Comparison of ENCODE assay signal across 21 mouse cellular contexts in the genomic region with DNA sequence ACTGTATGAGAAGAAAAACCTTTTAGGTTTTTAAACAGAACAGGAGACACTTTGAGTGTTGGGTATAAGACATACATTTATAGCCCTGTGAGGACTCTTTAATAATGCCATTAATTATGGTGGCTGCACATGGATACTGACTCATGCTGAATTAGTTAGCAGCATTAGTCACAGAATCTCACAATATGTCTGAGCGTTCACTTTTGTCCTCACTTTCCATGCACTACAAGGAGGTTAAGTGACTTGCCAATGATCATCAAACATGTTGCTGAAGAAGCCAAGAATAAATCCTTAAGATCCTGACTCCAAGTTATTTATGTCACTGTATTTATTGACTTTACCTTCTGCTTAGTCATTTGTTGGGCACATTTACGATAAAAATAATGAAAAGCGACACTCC.
A peak's percentile ranks its signal among the peaks of the same experiment; 100 is the strongest.
DNase-seq lines count a peak whose midpoint lies in the region; ATAC-seq and TF ChIP-seq lines count a peak whose summit lies in the region.
"Had no signal": no experiment of that assay in that cellular context is flagged by ENCODE, and none has a peak within 500 bp of the region (broad histone marks: within the 10 kb centered on the region; RNA-seq: fewer than 3 reads in every experiment).

No protein-coding gene starts in this region.

- no peak for TF ChIP-seq POLR2A in brain, embryonic 14.5 days (IDR thresholded peaks at IDR 0.05; ENCODE audit: borderline replicate concordance, extremely low read depth, insufficient read depth, insufficient read length, poor library complexity, severe bottlenecking)

- no peak for TF ChIP-seq CTCF in brain, embryonic 14.5 days (IDR thresholded peaks at IDR 0.05; ENCODE audit: borderline replicate concordance, extremely low read depth, insufficient read depth, insufficient read length)

- intact Hi-C loops in left cerebral cortex, postnatal 36 days (cut with DNase I), result no loop called here

- no peak for ATAC-seq in monocyte, adult 5-6 weeks (replicated peaks; ENCODE audit: insufficient number of reproducible peaks, low FRiP score, low TSS enrichment, poor library complexity, severe bottlenecking)
- ATAC-seq: forebrain, embryonic 13.5 days; forebrain, embryonic 16.5 days; Patski had no signal

- DNase-seq in left cerebral cortex, adult 11 months (ENCODE audit: low spot score), result peak; percentile 6
- DNase-seq in left cerebral cortex, postnatal 36 days (ENCODE audit: low spot score in 2 of 2), result no peak
- peak; percentile 5 to 8 for DNase-seq in right cerebral cortex, adult 2 months (ENCODE audit: low spot score in 2 of 2)
- DNase-seq in right cerebral cortex, postnatal 4 days, result no peak
- DNase-seq in brain, embryonic 14.5 days (ENCODE audit: low read depth), result peak; percentile 9
- peak; percentile 16 for DNase-seq in telencephalon, adult 2 months (ENCODE audit: low read depth, low spot score)
- no peak for DNase-seq in thymus, postnatal 10 days (ENCODE audit: low spot score in 2 of 2)
- DNase-seq: adrenal gland, postnatal 10 days; adrenal gland, postnatal 36 days; cerebellum, adult 11-12 months; cerebellum, adult 8-10 months; cerebellum, postnatal 10 days; cerebellum, postnatal 36 days; embryo, embryonic 11 days; gastrocnemius, adult 2 months; gastrocnemius, postnatal 14 days; heart, adult 11 months had no signal

Comparison
In these comparisons a context has a peak if more than half of its experiments do, and no peak if none do; other contexts are left out.
1. DNase-seq: peak in left cerebral cortex, adult 11 months (single experiment), right cerebral cortex, adult 2 months (2 of 2), brain, embryonic 14.5 days (single experiment) and telencephalon, adult 2 months (single experiment); none in left cerebral cortex, postnatal 36 days (0 of 2), right cerebral cortex, postnatal 4 days (single experiment) and thymus, postnatal 10 days (0 of 2).